Mouse (Mus musculus): ENCODE measurements around the gene Sp2. TPM values are rescaled to one million over a fixed set of nuclear protein-coding genes. Genes with fewer than 3 reads are reported as not detected.

The Sp2 gene
- polyA plus RNA-seq, 1 experiment from 2014 or later, result 19.2 TPM

DNA sequence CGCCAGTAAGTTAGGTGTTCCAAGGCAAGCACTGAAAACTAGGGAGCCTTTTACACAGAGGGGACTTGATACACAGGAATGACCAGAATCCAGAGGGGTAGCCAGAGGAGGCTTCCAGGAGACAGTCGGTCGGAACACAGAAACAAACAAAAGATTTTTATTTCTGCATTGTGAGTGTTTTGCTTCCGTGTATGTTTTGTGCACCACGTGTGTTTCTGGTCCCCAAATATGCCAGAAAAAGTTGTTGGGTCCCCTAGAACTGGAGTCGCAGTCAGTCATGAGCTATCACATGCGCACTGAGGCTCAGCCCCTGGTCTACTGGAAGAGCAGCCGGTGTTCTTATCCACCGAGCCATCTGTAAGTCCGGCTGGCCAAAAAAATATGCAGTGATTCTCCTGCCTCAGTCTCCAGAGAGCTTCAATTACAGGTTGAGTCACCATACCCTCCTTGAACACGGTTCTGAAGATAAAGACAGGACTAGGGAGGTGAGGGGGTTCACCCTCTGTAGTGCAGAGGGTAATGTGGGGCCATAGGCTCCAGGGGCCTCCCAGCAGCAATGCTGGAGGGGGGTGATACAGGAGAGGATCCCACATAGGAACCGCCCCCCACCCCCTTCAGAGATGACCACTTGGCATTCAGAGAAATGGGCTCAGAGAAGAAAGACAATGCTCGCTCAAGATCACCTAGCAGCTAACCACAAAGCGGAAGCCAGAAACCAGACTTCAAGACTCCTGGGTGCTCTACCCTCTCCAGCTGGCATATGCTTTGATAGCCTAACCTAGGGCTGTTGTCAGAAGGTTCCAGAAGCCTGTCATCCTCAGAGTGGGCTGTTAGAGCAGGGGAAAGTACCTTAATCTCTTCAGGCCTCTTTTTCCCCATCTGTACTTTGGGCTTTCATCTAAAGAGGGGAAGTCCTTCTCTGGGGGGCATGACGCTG lies 13.3 kb upstream of the Sp2 start:
- peak; percentile 92 for DNase-seq (ENCODE audit: low spot score)

- DNase-seq (ENCODE audit: low spot score), result no peak
These were observed 12.3 kb upstream of the Sp2 start for GRCm38 (mm10) chr11:96995031-96995430.

GRCm38 (mm10) chr11:96992722-96993311 lies 10.1 kb upstream of the Sp2 start:
- peak; percentile 63 for DNase-seq (ENCODE audit: low spot score)

- DNase-seq (ENCODE audit: low spot score), result no peak
These were observed 8.7 kb upstream of the Sp2 start for GRCm38 (mm10) chr11:96991501-96991900.

DNA sequence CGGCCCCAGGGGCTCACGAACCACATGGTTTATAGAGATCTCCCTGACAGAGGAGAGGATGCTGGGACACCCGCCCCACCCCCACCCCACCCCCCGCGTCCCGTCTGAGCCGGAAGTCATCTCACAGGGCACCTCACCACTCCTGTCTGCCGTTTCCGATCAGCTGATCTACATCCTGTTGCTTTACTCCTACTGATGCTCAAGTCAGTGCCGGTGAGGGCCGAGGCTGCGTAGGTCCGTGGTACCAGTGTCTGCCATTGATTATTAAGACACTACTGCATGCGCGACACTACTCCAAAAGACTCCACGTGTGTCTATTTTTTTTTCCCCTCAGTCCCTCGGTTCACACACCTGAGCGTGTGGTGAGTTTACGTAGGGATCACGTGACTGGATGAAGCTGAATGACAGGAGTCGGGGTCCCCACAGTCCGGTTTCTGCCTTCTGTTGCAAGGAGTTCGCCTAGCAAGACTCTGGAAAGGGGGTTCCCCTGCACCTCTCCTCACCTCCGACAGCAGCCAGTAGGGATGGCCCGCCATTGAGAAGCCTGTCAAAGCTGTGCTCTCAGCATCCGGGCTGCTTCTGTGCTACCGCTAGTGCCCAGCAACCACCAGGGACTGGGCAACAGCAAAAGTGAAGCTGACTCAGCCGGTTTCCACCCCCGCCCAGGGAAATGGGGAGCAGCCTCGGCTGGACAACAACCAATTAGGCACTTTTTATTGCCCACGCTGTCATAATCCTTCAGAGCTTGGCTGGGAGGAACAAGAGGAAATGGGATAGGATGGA lies 5.3 kb upstream of the Sp2 start:
- peak; percentile 89 for DNase-seq (ENCODE audit: low spot score)

DNA sequence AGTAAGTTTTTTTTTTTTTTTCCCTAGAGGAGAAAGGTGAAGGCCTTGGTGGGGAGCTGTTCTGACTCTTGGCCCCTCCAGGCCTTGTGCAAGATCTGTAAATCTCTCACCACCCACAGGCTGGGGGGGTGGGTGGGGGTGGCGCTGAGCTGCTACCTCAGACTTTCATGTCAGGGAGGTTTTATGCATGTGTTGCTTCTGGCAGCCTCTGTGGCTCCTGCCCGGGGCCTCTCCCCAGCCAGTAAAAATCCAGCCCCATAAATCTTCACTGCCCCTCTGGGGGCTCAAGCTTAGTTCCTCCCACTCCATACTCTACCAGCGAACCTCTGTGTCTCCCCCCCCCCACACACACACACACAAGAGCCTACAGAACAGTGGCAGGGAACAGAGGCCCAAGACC lies 3.7 kb upstream of the Sp2 start:
- DNase-seq (ENCODE audit: low spot score), result no peak

DNA sequence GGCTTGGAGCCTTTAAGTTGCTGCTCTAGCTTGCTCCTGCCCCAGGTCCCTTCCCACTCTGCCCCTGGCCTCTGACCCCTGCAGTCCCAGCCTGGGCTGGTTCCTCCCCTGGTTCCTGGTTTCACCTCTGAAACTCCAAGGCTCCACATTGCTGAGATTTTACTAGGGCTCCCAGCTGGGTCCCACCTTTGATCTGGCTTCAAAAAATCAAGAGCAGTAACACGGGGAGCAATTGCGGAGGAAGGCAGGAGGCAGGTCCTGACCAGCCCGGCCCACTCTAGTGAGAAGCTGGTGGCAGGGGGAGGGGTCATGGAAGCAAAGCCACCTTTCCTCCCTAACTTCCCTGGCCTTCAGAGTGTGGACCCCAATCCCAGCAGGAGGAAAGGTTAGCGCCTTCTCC lies 2.1 kb upstream of the Sp2 start:
- no peak for DNase-seq (ENCODE audit: low spot score)

- peak; percentile 85 for DNase-seq (ENCODE audit: low spot score)
These were observed 404 bp downstream of the Sp2 start for GRCm38 (mm10) chr11:96982355-96982754.

DNA sequence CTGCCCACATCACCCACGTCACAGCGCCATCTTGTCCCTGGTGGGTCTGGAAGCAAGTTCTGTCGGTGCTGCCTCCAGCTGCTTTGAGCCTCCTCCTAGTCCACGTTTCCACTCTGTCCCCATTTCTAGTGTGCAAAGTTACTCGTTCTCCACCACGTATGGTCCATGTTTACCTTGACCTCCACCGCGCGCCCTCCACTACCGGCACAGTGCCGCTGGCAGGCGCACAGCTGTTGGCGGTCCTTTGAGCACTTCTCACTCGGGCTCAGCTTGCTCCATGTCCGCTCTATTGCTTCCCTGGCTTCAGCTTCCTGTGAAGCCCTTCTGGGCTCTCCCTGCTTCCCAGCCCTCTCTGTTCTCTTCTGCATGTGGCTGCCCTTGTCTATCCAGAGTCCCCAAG lies 1.3 kb downstream of the Sp2 start:
- DNase-seq (ENCODE audit: low spot score), result no peak

GRCm38 (mm10) chr11:96980021-96980420 lies 2.7 kb downstream of the Sp2 start:
- DNase-seq (ENCODE audit: low spot score), result no peak

DNA sequence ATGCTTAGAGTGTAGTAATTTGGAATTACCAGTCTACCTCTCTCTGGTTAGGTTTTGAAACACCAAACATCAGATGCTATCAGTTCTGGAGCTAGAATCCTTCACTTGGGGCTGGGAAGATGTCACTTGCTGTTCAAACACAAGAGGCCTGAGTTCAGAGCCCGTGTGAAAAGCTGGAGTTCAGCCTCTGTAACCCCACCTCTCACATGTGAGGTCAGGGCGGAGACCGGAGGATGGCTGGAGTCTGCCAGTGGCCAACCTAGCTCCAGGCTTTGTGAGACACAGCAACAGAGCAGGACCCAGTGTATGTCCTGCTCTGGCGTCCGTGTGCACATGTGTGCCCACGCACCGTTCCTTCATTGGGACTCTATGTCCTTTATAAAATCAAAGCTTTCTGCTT lies 3.4 kb downstream of the Sp2 start:
- no peak for DNase-seq (ENCODE audit: low spot score)

DNA sequence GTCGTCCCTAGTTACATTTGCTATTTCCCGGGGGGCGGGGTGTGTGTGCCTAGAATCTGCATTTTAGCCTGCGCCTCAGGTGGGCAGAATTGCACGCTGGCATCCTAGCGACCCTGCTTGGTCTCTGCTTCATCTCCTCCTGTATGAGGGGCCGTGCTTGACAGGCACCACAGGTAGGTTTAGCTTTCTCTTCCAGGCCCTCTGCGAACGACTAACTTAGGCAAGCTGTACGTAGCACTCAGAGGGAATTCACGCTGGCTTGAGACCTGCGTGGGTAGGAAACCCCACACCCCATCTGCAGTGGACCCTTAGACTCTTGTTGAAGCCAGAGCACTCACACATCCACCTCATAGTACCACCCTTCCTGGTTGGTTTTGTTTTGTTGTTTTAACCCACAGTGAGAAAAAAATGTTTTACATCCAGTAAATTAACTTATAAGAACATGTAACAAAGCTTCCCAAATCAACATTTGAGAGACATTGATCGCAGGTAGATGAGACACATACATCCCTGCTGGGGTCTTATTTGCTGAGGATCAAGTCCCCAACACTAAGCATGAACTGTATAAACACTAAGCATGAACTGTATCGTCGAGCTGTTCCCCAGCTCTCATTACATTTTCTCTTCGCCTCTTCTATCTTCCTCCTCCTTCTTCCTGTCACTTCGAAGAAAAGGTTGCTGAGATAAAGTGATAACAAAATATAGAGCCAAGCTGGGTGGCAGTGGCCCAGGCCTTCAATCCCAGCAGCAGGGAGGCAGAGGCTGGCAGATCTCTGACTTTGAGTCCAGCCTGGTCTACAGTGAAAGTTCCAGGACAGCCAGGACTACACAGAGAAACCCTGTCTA lies 4.1 kb downstream of the Sp2 start:
- no peak for DNase-seq (ENCODE audit: low spot score)

GRCm38 (mm10) chr11:96977606-96978400 lies 5.0 kb downstream of the Sp2 start:
- peak; percentile 99 for DNase-seq (ENCODE audit: low spot score)

DNA sequence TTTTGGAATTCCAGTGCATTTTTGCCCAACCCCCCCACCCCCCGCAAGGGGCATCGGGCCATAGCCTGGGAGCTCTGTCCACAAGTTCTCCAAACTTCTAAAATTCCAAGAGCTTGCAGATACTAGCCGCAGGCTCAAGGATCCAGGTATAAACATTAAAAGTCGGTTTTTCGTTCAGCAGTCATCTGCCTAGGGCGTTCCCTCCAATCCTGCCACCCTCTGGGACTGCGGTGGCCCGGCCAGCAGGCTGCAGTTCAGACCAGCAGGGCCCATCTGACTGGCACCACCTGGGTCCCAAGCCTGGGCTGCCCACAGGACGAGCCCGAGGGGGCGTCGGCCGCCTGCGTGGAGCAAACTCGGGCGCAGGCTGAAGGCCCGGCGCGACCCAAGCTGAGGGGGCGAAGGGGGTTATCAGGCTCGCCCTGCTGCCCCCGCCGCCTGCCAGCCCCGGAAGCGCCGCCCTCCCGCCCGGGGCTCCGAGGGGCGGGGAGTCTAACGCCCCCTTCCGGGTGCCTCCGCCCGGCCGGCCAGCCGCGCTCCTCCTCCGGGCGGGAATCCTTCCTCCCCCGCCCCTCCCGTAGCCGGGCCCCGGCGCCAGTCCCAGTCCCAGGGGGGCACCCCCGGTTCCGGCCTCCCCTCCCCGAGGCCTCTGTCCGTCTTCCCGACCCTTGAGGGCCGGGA lies 5.7 kb downstream of the Sp2 start:
- peak; percentile 91 for DNase-seq (ENCODE audit: low spot score)

DNA sequence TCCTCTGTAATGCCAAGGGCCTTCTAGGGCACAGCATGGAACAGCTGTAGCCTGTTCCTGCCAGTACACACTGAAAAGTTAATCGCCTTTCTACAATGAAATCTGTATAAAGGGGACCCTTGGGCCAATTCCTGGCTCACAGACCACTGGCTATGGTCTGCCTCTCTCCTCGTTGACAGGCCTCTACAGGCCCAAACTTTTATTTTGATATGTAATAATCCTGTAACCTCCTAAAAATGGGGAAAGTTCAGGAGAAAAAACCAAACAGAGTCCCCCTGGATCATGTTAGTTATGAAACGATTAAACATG lies 6.4 kb downstream of the Sp2 start:
- DNase-seq (ENCODE audit: low spot score), result no peak

GRCm38 (mm10) chr11:96975511-96976378 lies 7.0 kb downstream of the Sp2 start:
- DNase-seq (ENCODE audit: low spot score), result no peak

DNA sequence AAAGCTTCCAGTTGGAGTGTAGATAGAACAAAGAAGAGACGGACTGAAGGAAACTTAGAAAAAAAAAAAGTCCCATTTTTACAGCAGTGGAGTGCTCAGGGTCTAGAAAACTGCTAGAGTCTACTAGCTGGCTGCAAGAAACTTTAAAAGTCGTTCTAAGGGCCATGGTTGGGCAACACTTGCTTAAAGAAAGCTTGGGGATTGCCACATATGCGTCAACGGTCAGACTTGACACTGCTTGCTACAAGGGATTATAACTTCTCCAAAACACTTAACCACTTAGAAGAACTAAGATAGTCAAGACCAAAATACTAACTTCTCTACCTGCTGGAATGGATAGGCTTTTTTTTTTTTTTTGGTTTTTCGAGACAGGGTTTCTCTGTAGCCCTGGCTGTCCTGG lies 7.9 kb downstream of the Sp2 start:
- no peak for DNase-seq (ENCODE audit: low spot score)

GRCm38 (mm10) chr11:96973426-96973964 lies 9.3 kb downstream of the Sp2 start:
- DNase-seq (ENCODE audit: low spot score), result no peak

DNA sequence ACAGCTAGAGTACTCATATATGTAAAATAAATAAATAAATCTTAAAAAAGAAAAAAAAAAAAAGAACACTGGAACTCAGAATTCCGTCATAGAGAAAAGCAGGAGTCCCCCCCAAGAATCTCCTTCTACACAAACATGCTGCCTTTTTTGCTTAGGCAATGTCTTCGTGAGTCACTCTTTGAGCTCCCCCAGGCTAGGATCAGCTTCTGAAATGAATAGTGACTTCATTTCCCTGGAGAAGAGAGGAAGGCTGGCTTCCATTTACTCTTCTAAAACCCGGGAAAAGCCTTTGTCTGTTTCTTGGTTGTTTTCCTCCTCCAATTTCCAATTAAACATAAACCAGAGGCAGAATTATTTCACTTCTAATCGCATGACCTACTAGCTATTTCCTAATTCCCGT lies 9.9 kb downstream of the Sp2 start:
- no peak for DNase-seq (ENCODE audit: low spot score)

Measured in thymus, postnatal 0 days (tissue).